Mouse (Mus musculus): ENCODE data around the gene Angptl8.
A peak's percentile ranks its signal among the peaks of the same experiment; 100 is the strongest.
"Not testable (repeated sequence)": the region's sequence is repeated elsewhere in the genome, so short reads cannot be mapped to it uniquely, and the experiment has no call there.

Angptl8 gene

GRCm38 (mm10) chr9:21835258-21835912, at the start of gene Angptl8:
TSS of gene Angptl8 (plus strand) at chr9:21835510.
- peak; percentile 81 for DNase-seq

- DNase-seq: not testable (repeated sequence)
Observed at GRCm38 (mm10) chr9:21786309-21786708, 49.0 kb upstream of the Angptl8 start.

- DNase-seq: peak; percentile 84
Observed at GRCm38 (mm10) chr9:21786906-21787305, 48.4 kb upstream of the Angptl8 start.

GRCm38 (mm10) chr9:21787654-21788053, 47.7 kb upstream of the Angptl8 start:
- no peak for DNase-seq

GRCm38 (mm10) chr9:21788234-21788633, 47.1 kb upstream of the Angptl8 start:
- DNase-seq: no peak

- DNase-seq: peak; percentile 86
Observed at GRCm38 (mm10) chr9:21791861-21792260, 43.4 kb upstream of the Angptl8 start.

GRCm38 (mm10) chr9:21792644-21793043, 42.7 kb upstream of the Angptl8 start:
- DNase-seq: peak; percentile 66

- DNase-seq: not testable (repeated sequence)
Observed at GRCm38 (mm10) chr9:21793507-21793906, 41.8 kb upstream of the Angptl8 start.

GRCm38 (mm10) chr9:21794344-21794834, 40.9 kb upstream of the Angptl8 start:
- DNase-seq: no peak

- no peak for DNase-seq
Observed at GRCm38 (mm10) chr9:21794925-21795324, 40.4 kb upstream of the Angptl8 start.

- DNase-seq: no peak
Observed at GRCm38 (mm10) chr9:21795579-21795978, 39.7 kb upstream of the Angptl8 start.

- peak; percentile 65 for DNase-seq
Observed at GRCm38 (mm10) chr9:21796259-21796658, 39.1 kb upstream of the Angptl8 start.

GRCm38 (mm10) chr9:21796919-21797318, 38.4 kb upstream of the Angptl8 start:
- no peak for DNase-seq

GRCm38 (mm10) chr9:21797921-21798344, 37.4 kb upstream of the Angptl8 start:
- peak; percentile 89 for DNase-seq

GRCm38 (mm10) chr9:21798345-21799009, 36.8 kb upstream of the Angptl8 start, which contains the start of gene Kank2:
TSS of gene Kank2 (minus strand) at chr9:21798744.
- peak; percentile 96 for DNase-seq

GRCm38 (mm10) chr9:21799010-21799350, 36.3 kb upstream of the Angptl8 start:
- DNase-seq: no peak

- no peak for DNase-seq
Observed at GRCm38 (mm10) chr9:21801121-21801520, 34.2 kb upstream of the Angptl8 start.

GRCm38 (mm10) chr9:21801591-21801990, 33.7 kb upstream of the Angptl8 start:
- no peak for DNase-seq

- peak; percentile 91 for DNase-seq
Observed at GRCm38 (mm10) chr9:21803986-21804644, 31.2 kb upstream of the Angptl8 start.

GRCm38 (mm10) chr9:21806363-21806762, 28.9 kb upstream of the Angptl8 start:
- no peak for DNase-seq

- DNase-seq: peak; percentile 12
Observed at GRCm38 (mm10) chr9:21806976-21807375, 28.3 kb upstream of the Angptl8 start.

- peak; percentile 15 for DNase-seq
Observed at GRCm38 (mm10) chr9:21808561-21808960, 26.7 kb upstream of the Angptl8 start.

- no peak for DNase-seq
Observed at GRCm38 (mm10) chr9:21811170-21811569, 24.1 kb upstream of the Angptl8 start.

Data from kidney, postnatal 10 days (tissue).